Mouse (Mus musculus): ENCODE measurements around the gene Inip. TPM values are rescaled to one million over a fixed set of nuclear protein-coding genes. Genes with fewer than 3 reads are reported as not detected.
A peak's percentile ranks its signal among the peaks of the same experiment; 100 is the strongest.

Gene Inip
- total and polyA plus RNA-seq, 3 experiments, result 24.3 to 67.1 (median 38.5) TPM

- dilution Hi-C loops (cut with MboI; ENCODE audit: extremely low pct_ligation_motif_present, extremely low pct_unique_long_range_greater_than_20kb, low sequenced_read_pairs), result no loop called here
- no peak overlapping the region for H3K4me3 ChIP-seq (replicated peaks in 1 of 3; ENCODE audit: low read depth in 2 of 3, low read length in 2 of 3, poor library complexity in 1 of 3)
- no peak overlapping the region for H3K9ac ChIP-seq (ENCODE audit: insufficient read depth, low read depth)
- H3K4me1 ChIP-seq (ENCODE audit: control insufficient read depth in 1 of 2, insufficient read depth in 2 of 2), result no peaks in the 10 kb centered on the region
- H3K27ac ChIP-seq (ENCODE audit: insufficient read depth, low read depth), result no peak overlapping the region
- in situ Hi-C loops (cut with MboI; ENCODE audit: low pct_ligation_motif_present, low pct_unique_long_range_greater_than_20kb, low sequenced_read_pairs), result no loop called here
- H3K9me3 ChIP-seq (replicated peaks; ENCODE audit: low read length), result peaks cover 2% of the 10 kb centered on the region
- DNase-seq (ENCODE audit: extremely low read depth), result peak; percentile 32
- peak; percentile 55 for TF ChIP-seq SMC3 (IDR thresholded peaks at IDR 0.05; ENCODE audit: low read depth, low read length)
- peak; percentile 46 to 65; a peak in 3 of 4 replicates for TF ChIP-seq CTCF (conservative IDR thresholded peaks at IDR 0.05 in 1 of 2, IDR thresholded peaks at IDR 0.05 in 1 of 2; ENCODE audit: low read depth in 2 of 2, low read length in 2 of 2)
- no peak for TF ChIP-seq SIN3A (IDR thresholded peaks at IDR 0.05; ENCODE audit: low read length)
- TF ChIP-seq RAD21 (IDR thresholded peaks at IDR 0.05; ENCODE audit: low read depth, low read length), result peak; percentile 63
- H3K27me3 ChIP-seq (replicated peaks), result no peaks in the 10 kb centered on the region
- H3K36me3 ChIP-seq (replicated peaks in 1 of 2; ENCODE audit: control insufficient read depth in 1 of 2, insufficient read depth in 1 of 2, low read length in 1 of 2), result no peaks in the 10 kb centered on the region
- H3K4me2 ChIP-seq (ENCODE audit: insufficient read depth, low read depth, poor library complexity, severe bottlenecking), result no peak overlapping the region
- H3K79me2 ChIP-seq (replicated peaks; ENCODE audit: control insufficient read depth, extremely low read depth, insufficient read depth, poor library complexity, severe bottlenecking), result no peaks in the 10 kb centered on the region
These were observed 62.1 kb downstream of the Inip start for GRCm38 (mm10) chr4:59739321-59739720.

GRCm38 (mm10) chr4:59731544-59731943, 69.8 kb downstream of the Inip start:
- Histone ChIP-seq H3K9ac (ENCODE audit: insufficient read depth, low read depth) (no peak overlapping the region), H3K4me2 (ENCODE audit: insufficient read depth, low read depth, poor library complexity, severe bottlenecking) (no peak overlapping the region), H3K27me3 (replicated peaks) (no peaks in the 10 kb centered on the region), H3K36me3 (replicated peaks in 1 of 2; ENCODE audit: control insufficient read depth in 1 of 2, insufficient read depth in 1 of 2, low read length in 1 of 2) (no peaks in the 10 kb centered on the region), H3K79me2 (replicated peaks; ENCODE audit: control insufficient read depth, extremely low read depth, insufficient read depth, poor library complexity, severe bottlenecking) (no peaks in the 10 kb centered on the region), H3K27ac (ENCODE audit: insufficient read depth, low read depth) (no peak overlapping the region), H3K4me3 (replicated peaks in 1 of 3; ENCODE audit: low read depth in 2 of 3, low read length in 2 of 3, poor library complexity in 1 of 3) (no peak overlapping the region), H3K9me3 (replicated peaks; ENCODE audit: low read length) (no peaks in the 10 kb centered on the region), H3K4me1 (ENCODE audit: control insufficient read depth in 1 of 2, insufficient read depth in 2 of 2) (peaks cover 0 to 5% of the 10 kb centered on the region in 2 experiments; a peak in 1 of 4 replicates)
- no peak for DNase-seq (ENCODE audit: extremely low read depth)
- TF ChIP-seq ZNF384 (IDR thresholded peaks at IDR 0.05; ENCODE audit: low read depth, low read length) (no peak), MAFK (IDR thresholded peaks at IDR 0.05; ENCODE audit: insufficient replicate concordance, low read length) (no peak), CTCF (conservative IDR thresholded peaks at IDR 0.05 in 1 of 2, IDR thresholded peaks at IDR 0.05 in 1 of 2; ENCODE audit: low read depth in 2 of 2, low read length in 2 of 2) (no peak), TCF12 (IDR thresholded peaks at IDR 0.05; ENCODE audit: low read depth, low read length) (no peak), JUND (conservative IDR thresholded peaks at IDR 0.05; ENCODE audit: low read depth, low read length) (no peak), CHD1 (IDR thresholded peaks at IDR 0.05; ENCODE audit: low read depth, low read length) (no peak)
- in situ Hi-C loops (cut with MboI; ENCODE audit: low pct_ligation_motif_present, low pct_unique_long_range_greater_than_20kb, low sequenced_read_pairs) (no loop called here), dilution Hi-C loops (cut with MboI; ENCODE audit: extremely low pct_ligation_motif_present, extremely low pct_unique_long_range_greater_than_20kb, low sequenced_read_pairs) (no loop called here)

DNA sequence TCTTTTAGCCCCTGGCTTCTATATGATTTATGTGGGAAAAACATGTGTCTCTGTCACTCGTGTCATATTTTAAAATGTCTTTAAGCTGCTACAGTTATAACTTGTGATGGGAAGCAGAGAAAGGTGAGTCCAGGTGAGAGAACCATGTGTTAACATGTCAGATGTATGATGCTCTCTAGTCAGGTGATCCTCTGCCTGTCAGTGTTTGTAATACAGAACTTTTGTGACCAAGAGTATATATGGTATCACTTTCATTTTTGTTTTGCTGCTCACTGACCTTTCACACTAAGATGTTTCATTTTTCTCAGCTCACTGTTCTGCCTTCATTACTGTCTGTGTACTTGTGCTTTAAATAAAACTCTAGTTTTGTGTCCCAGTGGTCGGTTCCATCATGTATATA, 72.5 kb downstream of the Inip start:
- Histone ChIP-seq H3K9me3 (replicated peaks; ENCODE audit: low read length) (no peaks in the 10 kb centered on the region), H3K36me3 (replicated peaks in 1 of 2; ENCODE audit: control insufficient read depth in 1 of 2, insufficient read depth in 1 of 2, low read length in 1 of 2) (no peaks in the 10 kb centered on the region), H3K4me2 (ENCODE audit: insufficient read depth, low read depth, poor library complexity, severe bottlenecking) (peak overlapping the region; percentile 67; the same call in 1 of the 2 replicates), H3K4me1 (ENCODE audit: control insufficient read depth in 1 of 2, insufficient read depth in 2 of 2) (peaks cover 0 to 8% of the 10 kb centered on the region in 2 experiments; a peak in 1 of 4 replicates), H3K4me3 (replicated peaks in 1 of 3; ENCODE audit: low read depth in 2 of 3, low read length in 2 of 3, poor library complexity in 1 of 3) (no peak overlapping the region), H3K27me3 (replicated peaks) (no peaks in the 10 kb centered on the region), H3K79me2 (replicated peaks; ENCODE audit: control insufficient read depth, extremely low read depth, insufficient read depth, poor library complexity, severe bottlenecking) (no peaks in the 10 kb centered on the region; the same call in 1 of the 2 replicates), H3K9ac (ENCODE audit: insufficient read depth, low read depth) (no peak overlapping the region), H3K27ac (ENCODE audit: insufficient read depth, low read depth) (no peak overlapping the region)
- in situ Hi-C loops (cut with MboI; ENCODE audit: low pct_ligation_motif_present, low pct_unique_long_range_greater_than_20kb, low sequenced_read_pairs) (no loop called here), dilution Hi-C loops (cut with MboI; ENCODE audit: extremely low pct_ligation_motif_present, extremely low pct_unique_long_range_greater_than_20kb, low sequenced_read_pairs) (no loop called here)
- no peak for DNase-seq (ENCODE audit: extremely low read depth)
- no peak for TF ChIP-seq JUN (IDR thresholded peaks at IDR 0.05; ENCODE audit: insufficient read depth, low read depth, low read length)
- TF ChIP-seq MAX (IDR thresholded peaks at IDR 0.05; ENCODE audit: low read length), result no peak
- TF ChIP-seq KAT2A (IDR thresholded peaks at IDR 0.05; ENCODE audit: insufficient replicate concordance, low read length), result no peak
- TF ChIP-seq NRF1 (IDR thresholded peaks at IDR 0.05; ENCODE audit: low read depth, low read length), result no peak
- TF ChIP-seq MXI1 (IDR thresholded peaks at IDR 0.05; ENCODE audit: low read depth, low read length), result no peak
- TF ChIP-seq CTCF (conservative IDR thresholded peaks at IDR 0.05 in 1 of 2, IDR thresholded peaks at IDR 0.05 in 1 of 2; ENCODE audit: low read depth in 2 of 2, low read length in 2 of 2), result no peak
